Mouse (Mus musculus): ENCODE data around the gene Emid1. TPM values are rescaled to one million over a fixed set of nuclear protein-coding genes. Genes with fewer than 3 reads are reported as not detected.

Gene Emid1
- polyA plus RNA-seq, 1 experiment from 2014 or later: 14.6 TPM

DNA sequence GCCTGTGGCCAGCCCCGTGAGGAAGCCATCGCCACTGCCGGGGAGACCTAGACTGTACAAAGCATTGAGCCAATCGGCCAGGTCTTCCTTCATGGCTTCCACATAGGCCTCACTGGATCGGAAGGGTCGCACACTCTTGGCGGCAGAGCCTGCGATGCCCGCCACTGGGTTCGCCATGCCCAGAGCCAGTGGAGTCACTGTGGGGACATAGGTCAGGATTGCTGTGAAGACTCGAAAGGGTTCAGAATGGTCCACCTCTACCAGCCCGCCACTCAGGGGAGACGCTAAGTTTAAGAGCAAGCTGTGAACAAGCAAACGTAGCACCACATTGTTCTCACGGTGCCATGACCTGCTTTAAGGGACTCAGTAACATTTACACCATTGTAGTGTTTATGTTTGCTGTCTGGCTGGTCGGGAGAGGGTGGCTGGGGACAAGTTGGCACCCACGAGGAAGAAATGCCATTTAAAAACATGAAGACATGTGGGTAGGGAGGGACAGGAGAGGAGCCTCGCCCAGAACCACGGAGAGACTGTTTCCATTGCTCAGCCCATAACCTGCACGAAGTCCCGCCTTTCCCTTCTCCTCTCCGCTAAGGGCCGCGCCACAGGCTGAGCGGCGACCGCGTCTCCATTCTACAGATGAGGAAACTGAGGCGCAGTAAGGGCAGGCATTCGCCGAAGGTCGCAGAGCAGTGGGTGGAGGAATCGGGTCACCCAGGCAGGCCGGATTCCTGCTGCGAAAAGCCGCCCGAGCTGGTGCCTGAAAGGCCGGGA, 87.6 kb downstream of the Emid1 start:
- Histone ChIP-seq H3K9me3 (peaks cover 2% of the 10 kb centered on the region; the same call in 1 of the 2 replicates), H3K27ac (peak overlapping the region; percentile 86), H3K4me1 (peaks cover 47% of the 10 kb centered on the region), H3K36me3 (peaks cover 28% of the 10 kb centered on the region), H3K27me3 (ENCODE audit: insufficient read depth, poor library complexity, severe bottlenecking) (peaks cover 53% of the 10 kb centered on the region), H3K4me3 (peak overlapping the region; percentile 77)
- DNase-seq (ENCODE audit: low spot score): no peak
- 11% methylated on average over 38 of the region's 38 CpGs for WGBS

- Histone ChIP-seq H3K27ac (peak overlapping the region; percentile 30; the same call in 1 of the 2 replicates), H3K36me3 (peaks cover 21% of the 10 kb centered on the region), H3K4me1 (peaks cover 53% of the 10 kb centered on the region), H3K4me3 (peak overlapping the region; percentile 77), H3K9me3 (peaks cover 2% of the 10 kb centered on the region; the same call in 1 of the 2 replicates), H3K27me3 (ENCODE audit: insufficient read depth, poor library complexity, severe bottlenecking) (peaks cover 61% of the 10 kb centered on the region)
- 57% methylated on average over 31 of the region's 31 CpGs for WGBS
- DNase-seq (ENCODE audit: low spot score): no peak
These were observed 88.3 kb downstream of the Emid1 start for GRCm38 (mm10) chr11:5063561-5064281.

DNA sequence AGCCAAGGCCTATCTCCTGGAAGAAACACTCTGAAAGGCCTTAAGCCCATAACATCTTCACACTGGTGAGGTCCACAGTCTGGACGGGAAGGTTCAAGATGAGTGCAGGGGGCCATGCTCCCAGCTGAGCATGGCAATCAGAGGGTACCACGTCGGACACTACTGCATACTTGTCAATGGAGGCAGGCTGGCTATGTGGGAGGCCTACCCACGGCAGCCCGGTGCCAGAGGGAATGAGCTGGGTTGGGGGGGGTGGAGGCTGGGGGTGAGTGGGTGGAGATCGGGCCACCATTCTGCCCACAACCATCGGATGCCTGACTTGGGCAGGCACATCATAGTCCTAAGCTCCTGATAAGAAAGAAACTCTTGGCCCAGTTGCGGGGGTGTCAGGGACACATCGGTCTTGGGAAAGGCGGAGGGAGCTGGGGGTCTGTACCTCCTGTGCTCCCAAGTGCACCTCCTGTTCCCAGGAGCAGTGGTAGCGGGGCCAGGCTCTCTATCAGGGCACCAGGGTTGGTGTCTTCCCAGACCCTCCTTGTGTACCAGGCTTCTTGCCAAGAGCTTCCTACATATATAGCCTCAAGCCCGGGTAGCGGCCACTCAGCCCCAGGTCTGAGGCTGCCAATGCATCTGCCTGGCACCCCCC, 89.1 kb downstream of the Emid1 start:
- 66% methylated on average over 13 of the region's 13 CpGs for WGBS
- Histone ChIP-seq H3K27me3 (ENCODE audit: insufficient read depth, poor library complexity, severe bottlenecking) (peaks cover 68% of the 10 kb centered on the region), H3K9me3 (peaks cover 2% of the 10 kb centered on the region; the same call in 1 of the 2 replicates), H3K4me3 (peak overlapping the region; percentile 60; the same call in 1 of the 2 replicates), H3K27ac (no peak overlapping the region), H3K4me1 (peaks cover 57% of the 10 kb centered on the region), H3K36me3 (peaks cover 13% of the 10 kb centered on the region)
- DNase-seq (ENCODE audit: low spot score): no peak

GRCm38 (mm10) chr11:5062326-5062725, 89.7 kb downstream of the Emid1 start:
- Histone ChIP-seq H3K9me3 (peaks cover 2% of the 10 kb centered on the region; the same call in 1 of the 2 replicates), H3K27ac (peak overlapping the region; percentile 71; the same call in 1 of the 2 replicates), H3K36me3 (0 out of 2 replicates have a peak, but pooled peaks cover 8% of the 10 kb centered on the region), H3K27me3 (ENCODE audit: insufficient read depth, poor library complexity, severe bottlenecking) (peaks cover 74% of the 10 kb centered on the region), H3K4me1 (peaks cover 63% of the 10 kb centered on the region), H3K4me3 (peak overlapping the region; percentile 60)
- 21% methylated on average over 13 of the region's 13 CpGs for WGBS
- no peak for DNase-seq (ENCODE audit: low spot score)

DNA sequence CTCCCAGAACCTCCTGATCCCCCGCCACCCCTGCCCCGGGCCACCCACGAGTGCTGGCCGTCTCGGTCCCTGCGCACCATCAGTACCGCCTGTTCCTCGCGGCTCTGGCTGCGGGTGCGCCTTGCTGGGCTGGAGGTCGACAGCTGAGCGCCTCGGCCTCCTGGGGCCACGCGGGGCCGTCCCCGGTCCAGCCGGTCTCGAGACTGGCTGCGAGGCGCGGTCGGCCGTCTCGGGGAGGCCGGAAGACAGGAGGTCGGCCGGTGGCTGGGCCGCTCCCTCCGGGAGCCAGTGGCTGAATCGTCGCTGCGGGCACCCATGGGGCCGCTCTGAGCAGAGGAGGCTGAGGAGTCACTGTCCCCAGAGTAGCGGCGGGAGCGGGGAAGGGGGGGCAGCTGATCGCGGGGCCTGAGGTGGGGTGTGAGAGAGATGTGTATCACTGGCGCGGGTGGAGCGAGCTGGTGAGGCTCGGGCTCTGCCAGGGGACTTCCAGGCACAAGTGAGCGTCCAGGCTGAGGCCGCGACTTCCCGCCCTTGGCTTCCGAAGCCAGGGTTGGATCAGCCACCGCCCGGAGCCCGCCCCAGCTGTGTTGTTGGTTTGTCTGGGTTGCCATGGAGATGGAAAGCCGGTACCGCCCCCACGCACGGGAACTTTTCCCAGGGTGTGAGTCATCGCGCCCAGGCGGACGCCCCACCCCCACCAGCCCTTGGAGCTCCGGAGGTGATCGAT, 90.5 kb downstream of the Emid1 start:
- Histone ChIP-seq H3K36me3 (0 out of 2 replicates have a peak, but pooled peaks cover 8% of the 10 kb centered on the region), H3K9me3 (peaks cover 2% of the 10 kb centered on the region; the same call in 1 of the 2 replicates), H3K27ac (peak overlapping the region; percentile 71), H3K4me1 (peaks cover 66% of the 10 kb centered on the region), H3K27me3 (ENCODE audit: insufficient read depth, poor library complexity, severe bottlenecking) (peaks cover 82% of the 10 kb centered on the region), H3K4me3 (peak overlapping the region; percentile 60)
- 2% methylated on average over 62 of the region's 62 CpGs for WGBS
- peak; percentile 94 for DNase-seq (ENCODE audit: low spot score)

DNA sequence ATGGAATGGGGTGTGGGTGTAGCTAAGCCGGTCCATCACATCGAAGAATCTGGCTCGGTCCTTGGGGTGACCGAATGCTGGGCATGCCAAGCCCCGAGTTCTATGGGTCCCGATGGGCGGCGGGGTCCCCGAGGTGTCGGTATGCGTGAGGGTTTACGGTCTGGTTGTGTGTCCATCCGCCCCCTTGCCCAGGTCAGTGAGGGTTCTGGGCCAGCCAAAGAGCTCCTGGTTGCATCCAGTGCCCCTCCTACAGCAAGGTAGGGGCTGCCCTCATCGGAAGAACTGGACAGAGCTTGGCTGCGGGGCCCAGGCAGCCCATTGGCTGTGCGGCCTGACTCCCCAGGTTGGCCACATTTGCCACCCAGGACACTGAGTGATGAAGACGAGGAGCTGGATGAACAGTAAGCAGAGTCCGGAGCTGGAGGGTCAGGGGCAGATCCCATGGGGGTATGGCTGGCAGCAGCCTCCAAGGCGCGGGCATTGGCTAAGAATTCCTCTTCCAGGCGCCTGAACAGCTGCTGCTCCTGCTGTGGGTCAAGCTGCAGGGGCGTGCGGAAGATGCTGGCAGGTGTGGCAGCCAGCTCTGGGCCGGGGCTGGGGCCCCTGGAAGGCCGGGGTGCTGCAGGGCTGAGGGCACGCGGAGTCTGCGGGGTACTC, 91.2 kb downstream of the Emid1 start:
- H3K36me3 ChIP-seq: 0 out of 2 replicates have a peak, but pooled peaks cover 8% of the 10 kb centered on the region
- WGBS: 55% methylated on average over 28 of the region's 28 CpGs
- DNase-seq (ENCODE audit: low spot score): no peak
- peaks cover 73% of the 10 kb centered on the region for H3K4me1 ChIP-seq
- peak overlapping the region; percentile 60 for H3K4me3 ChIP-seq
- peak overlapping the region; percentile 71; the same call in 1 of the 2 replicates for H3K27ac ChIP-seq
- peaks cover 89% of the 10 kb centered on the region for H3K27me3 ChIP-seq (ENCODE audit: insufficient read depth, poor library complexity, severe bottlenecking)
- H3K9me3 ChIP-seq: peaks cover 2% of the 10 kb centered on the region; the same call in 1 of the 2 replicates

DNA sequence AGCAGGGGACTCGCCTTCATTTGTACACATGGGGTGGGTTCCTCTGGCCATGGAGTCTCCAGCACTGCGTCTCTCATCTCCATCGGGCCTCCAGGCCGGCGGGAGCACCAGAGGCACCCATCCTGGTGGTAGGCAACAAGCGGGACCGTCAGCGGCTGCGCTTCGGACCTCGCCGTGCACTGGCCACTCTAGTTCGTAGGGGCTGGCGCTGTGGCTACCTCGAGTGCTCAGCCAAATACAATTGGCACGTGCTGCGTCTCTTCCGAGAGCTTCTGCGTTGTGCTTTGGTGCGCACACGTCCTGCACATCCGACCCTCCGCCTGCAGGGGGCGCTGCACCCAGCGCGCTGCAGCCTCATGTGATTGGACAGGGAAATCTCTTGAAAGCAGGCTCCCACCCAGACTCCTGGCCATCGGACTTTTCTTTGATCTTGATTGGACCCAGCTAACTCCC, 92.3 kb downstream of the Emid1 start:
- no peak for DNase-seq (ENCODE audit: low spot score)
- Histone ChIP-seq H3K9me3 (peaks cover 2% of the 10 kb centered on the region; the same call in 1 of the 2 replicates), H3K27me3 (ENCODE audit: insufficient read depth, poor library complexity, severe bottlenecking) (peaks cover 99% of the 10 kb centered on the region), H3K4me1 (peaks cover 77% of the 10 kb centered on the region), H3K4me3 (0 out of 2 replicates have a peak overlapping the region, but pooled peaks have one; percentile 25), H3K27ac (no peak overlapping the region), H3K36me3 (0 out of 2 replicates have a peak, but pooled peaks cover 8% of the 10 kb centered on the region)
- 11% methylated on average over 27 of the region's 27 CpGs for WGBS

- Histone ChIP-seq H3K9me3 (peaks cover 2% of the 10 kb centered on the region; the same call in 1 of the 2 replicates), H3K4me3 (no peak overlapping the region), H3K27ac (no peak overlapping the region), H3K36me3 (0 out of 2 replicates have a peak, but pooled peaks cover 8% of the 10 kb centered on the region), H3K27me3 (ENCODE audit: insufficient read depth, poor library complexity, severe bottlenecking) (peaks cover 94% of the 10 kb centered on the region), H3K4me1 (peaks cover 72% of the 10 kb centered on the region)
- WGBS: 29% methylated on average over 14 of the region's 14 CpGs
- no peak for DNase-seq (ENCODE audit: low spot score)
These were observed 92.8 kb downstream of the Emid1 start for GRCm38 (mm10) chr11:5059230-5059629.

- no peak for DNase-seq (ENCODE audit: low spot score)
- 0 out of 2 replicates have a peak, but pooled peaks cover 8% of the 10 kb centered on the region for H3K36me3 ChIP-seq
- H3K9me3 ChIP-seq: peaks cover 2% of the 10 kb centered on the region; the same call in 1 of the 2 replicates
- H3K27me3 ChIP-seq (ENCODE audit: insufficient read depth, poor library complexity, severe bottlenecking): peaks cover 92% of the 10 kb centered on the region
- no peak overlapping the region for H3K27ac ChIP-seq
- H3K4me1 ChIP-seq: peaks cover 67% of the 10 kb centered on the region
- no peak overlapping the region; the same call in 1 of the 2 replicates for H3K4me3 ChIP-seq
- 36% methylated on average over 9 of the region's 9 CpGs for WGBS
These were observed 93.3 kb downstream of the Emid1 start for GRCm38 (mm10) chr11:5058783-5059182.

DNA sequence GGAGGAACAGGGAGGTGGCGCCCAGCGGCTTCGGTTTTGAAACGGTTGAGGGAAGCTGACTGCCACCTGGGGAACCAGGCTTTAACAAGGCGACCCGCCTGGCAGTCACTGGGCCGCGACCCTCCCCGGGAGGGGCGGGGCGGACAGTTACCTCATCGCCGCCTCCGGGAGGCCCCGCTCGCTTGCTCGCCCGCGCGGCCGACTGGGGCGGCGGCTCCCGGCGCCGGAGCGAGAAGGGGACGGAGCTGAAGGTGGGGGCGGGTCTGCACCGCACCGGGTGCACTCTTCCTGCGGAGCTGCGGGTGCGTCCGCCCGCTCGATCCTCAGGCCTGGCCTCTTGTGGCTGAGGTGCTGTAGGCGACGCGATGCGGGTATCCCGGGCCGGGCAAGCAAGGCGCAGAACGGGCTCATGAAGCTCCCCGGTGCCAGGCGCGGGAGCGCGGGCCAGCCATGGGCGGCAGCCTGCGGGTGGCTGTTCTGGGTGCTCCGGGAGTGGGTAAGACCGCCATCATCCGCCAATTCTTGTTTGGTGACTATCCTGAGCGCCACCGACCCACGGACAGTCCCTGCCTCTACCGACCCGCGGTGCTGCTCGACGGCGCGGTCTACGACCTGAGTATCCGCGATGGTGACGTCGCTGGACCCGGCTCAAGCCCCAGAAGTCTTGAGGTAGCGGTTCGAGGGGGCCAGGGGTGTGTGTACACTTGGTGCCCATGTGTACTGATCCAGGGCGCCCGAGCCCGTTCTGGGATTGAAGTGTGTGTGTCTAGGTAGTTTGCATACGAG, 94.0 kb downstream of the Emid1 start, which contains the start of gene Rasl10a:
Rasl10a (plus strand) TSS at position 273 of the 786 bp plus-strand sequence.
- Histone ChIP-seq H3K4me1 (peaks cover 60% of the 10 kb centered on the region), H3K27ac (peak within 1 kb of the TSS; percentile 69), H3K27me3 (ENCODE audit: insufficient read depth, poor library complexity, severe bottlenecking) (peaks cover 85% of the 10 kb centered on the region), H3K4me3 (peak within 1 kb of the TSS; percentile 66), H3K36me3 (0 out of 2 replicates have a peak, but pooled peaks cover 7% of the 10 kb centered on the region), H3K9me3 (peaks cover 2% of the 10 kb centered on the region; the same call in 1 of the 2 replicates)
- 2% methylated on average over 76 of the region's 77 CpGs for WGBS
- no peak for DNase-seq (ENCODE audit: low spot score)

GRCm38 (mm10) chr11:5057541-5057855, 94.6 kb downstream of the Emid1 start:
- DNase-seq (ENCODE audit: low spot score): no peak
- peaks cover 79% of the 10 kb centered on the region for H3K27me3 ChIP-seq (ENCODE audit: insufficient read depth, poor library complexity, severe bottlenecking)
- H3K4me3 ChIP-seq: peak overlapping the region; percentile 66
- H3K27ac ChIP-seq: peak overlapping the region; percentile 69; the same call in 1 of the 2 replicates
- H3K36me3 ChIP-seq: 0 out of 2 replicates have a peak, but pooled peaks cover 5% of the 10 kb centered on the region
- peaks cover 55% of the 10 kb centered on the region for H3K4me1 ChIP-seq
- H3K9me3 ChIP-seq: peaks cover 2% of the 10 kb centered on the region; the same call in 1 of the 2 replicates
- WGBS: 19% methylated on average over 8 of the region's 8 CpGs
